Mouse (Mus musculus): ENCODE data around the gene Acot8. TPM values are rescaled to one million over a fixed set of nuclear protein-coding genes. Genes with fewer than 3 reads are reported as not detected.

Gene Acot8
- total RNA-seq, 1 experiment from 2014 or later: 7.5 TPM

DNA sequence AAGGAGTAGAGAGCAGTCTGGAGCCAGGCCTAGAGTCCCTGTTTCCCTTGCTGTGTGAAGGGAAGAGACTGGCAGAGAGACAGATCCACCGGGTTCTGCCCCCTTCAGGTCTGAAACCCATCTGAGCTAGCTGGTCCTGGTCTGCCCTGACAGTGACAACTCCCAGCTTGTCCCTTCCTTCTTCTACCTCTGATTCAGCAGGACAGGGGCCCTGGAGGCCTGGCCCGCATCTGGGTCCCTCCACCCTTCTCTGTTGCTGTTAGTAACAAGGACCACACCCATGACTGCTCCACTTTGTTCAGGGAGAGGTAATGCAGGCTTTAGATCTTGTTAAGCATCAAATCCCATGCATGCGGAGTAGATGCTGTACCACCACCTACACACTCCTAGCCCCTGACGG, 16.3 kb downstream of the Acot8 start:
- no peak for ATAC-seq (replicated peaks in 1 of 2; ENCODE audit: insufficient read depth in 1 of 2, low FRiP score in 2 of 2, low TSS enrichment in 1 of 2, low read depth in 1 of 2, poor library complexity in 2 of 2, severe bottlenecking in 2 of 2)

GRCm38 (mm10) chr2:164787779-164788178, 16.9 kb downstream of the Acot8 start:
- ATAC-seq (replicated peaks in 1 of 2; ENCODE audit: insufficient read depth in 1 of 2, low FRiP score in 2 of 2, low TSS enrichment in 1 of 2, low read depth in 1 of 2, poor library complexity in 2 of 2, severe bottlenecking in 2 of 2): no peak

GRCm38 (mm10) chr2:164787032-164787431, 17.6 kb downstream of the Acot8 start:
- ATAC-seq (replicated peaks in 1 of 2; ENCODE audit: insufficient read depth in 1 of 2, low FRiP score in 2 of 2, low TSS enrichment in 1 of 2, low read depth in 1 of 2, poor library complexity in 2 of 2, severe bottlenecking in 2 of 2): peak; percentile 8 to 41; a peak in 2 of 4 replicates

- ATAC-seq (replicated peaks in 1 of 2; ENCODE audit: insufficient read depth in 1 of 2, low FRiP score in 2 of 2, low TSS enrichment in 1 of 2, low read depth in 1 of 2, poor library complexity in 2 of 2, severe bottlenecking in 2 of 2): no peak
These were observed 18.2 kb downstream of the Acot8 start for GRCm38 (mm10) chr2:164786388-164786885.

DNA sequence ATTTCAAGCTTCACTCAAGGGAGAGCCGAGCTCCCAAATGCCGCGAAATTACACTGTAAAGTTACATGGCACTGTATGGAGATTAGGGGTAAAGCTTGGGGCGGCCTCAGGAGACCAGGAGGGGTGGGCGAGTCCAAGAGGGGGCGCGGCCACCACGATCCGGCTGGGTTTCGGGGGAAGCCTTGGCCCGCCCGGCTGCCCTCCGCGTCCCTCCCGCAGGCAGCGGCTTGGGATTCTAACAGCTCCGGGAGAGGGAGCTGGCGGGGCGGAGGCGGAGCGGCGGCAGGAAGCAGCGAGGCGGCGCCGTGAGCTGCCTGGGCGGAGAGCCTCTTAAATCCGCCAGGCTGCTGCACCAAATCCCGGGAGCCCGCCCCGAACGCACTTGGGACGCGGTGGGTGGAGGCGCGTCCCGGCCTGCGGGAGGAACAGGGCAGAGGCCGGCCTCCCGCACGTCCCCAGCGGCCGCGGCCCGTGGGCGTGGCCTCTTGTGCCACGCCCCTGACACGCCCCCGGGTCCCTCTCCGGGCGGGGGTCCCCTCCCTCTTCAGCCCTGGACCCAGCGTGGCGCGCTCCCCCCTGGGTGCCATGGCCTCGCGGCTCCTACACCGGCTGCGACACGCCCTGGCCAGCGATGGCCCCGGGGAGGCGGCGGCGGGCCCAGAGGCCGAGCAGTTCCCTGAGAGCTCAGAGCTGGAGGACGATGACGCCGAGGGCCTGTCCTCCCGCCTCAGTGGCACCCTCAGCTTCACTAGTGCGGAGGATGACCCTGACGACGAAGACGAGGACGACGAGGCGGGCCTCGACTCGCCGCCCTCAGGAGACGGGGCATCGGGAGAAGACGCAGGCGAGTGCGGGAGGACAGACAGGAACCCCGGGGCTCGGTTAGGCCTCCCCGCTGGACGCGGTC, 18.9 kb downstream of the Acot8 start, which contains the start of gene Snx21:
Snx21 (plus strand) TSS at position 343 of the 907 bp plus-strand sequence.
- peak; percentile 37 to 57 for ATAC-seq (replicated peaks in 1 of 2; ENCODE audit: insufficient read depth in 1 of 2, low FRiP score in 2 of 2, low TSS enrichment in 1 of 2, low read depth in 1 of 2, poor library complexity in 2 of 2, severe bottlenecking in 2 of 2)

- no peak for ATAC-seq (replicated peaks in 1 of 2; ENCODE audit: insufficient read depth in 1 of 2, low FRiP score in 2 of 2, low TSS enrichment in 1 of 2, low read depth in 1 of 2, poor library complexity in 2 of 2, severe bottlenecking in 2 of 2)
These were observed 19.7 kb downstream of the Acot8 start for GRCm38 (mm10) chr2:164784869-164785420.

GRCm38 (mm10) chr2:164783926-164784581, 20.6 kb downstream of the Acot8 start:
- ATAC-seq (replicated peaks in 1 of 2; ENCODE audit: insufficient read depth in 1 of 2, low FRiP score in 2 of 2, low TSS enrichment in 1 of 2, low read depth in 1 of 2, poor library complexity in 2 of 2, severe bottlenecking in 2 of 2): no peak

- ATAC-seq (replicated peaks in 1 of 2; ENCODE audit: insufficient read depth in 1 of 2, low FRiP score in 2 of 2, low TSS enrichment in 1 of 2, low read depth in 1 of 2, poor library complexity in 2 of 2, severe bottlenecking in 2 of 2): no peak
These were observed 22.8 kb downstream of the Acot8 start for GRCm38 (mm10) chr2:164781876-164782275.

DNA sequence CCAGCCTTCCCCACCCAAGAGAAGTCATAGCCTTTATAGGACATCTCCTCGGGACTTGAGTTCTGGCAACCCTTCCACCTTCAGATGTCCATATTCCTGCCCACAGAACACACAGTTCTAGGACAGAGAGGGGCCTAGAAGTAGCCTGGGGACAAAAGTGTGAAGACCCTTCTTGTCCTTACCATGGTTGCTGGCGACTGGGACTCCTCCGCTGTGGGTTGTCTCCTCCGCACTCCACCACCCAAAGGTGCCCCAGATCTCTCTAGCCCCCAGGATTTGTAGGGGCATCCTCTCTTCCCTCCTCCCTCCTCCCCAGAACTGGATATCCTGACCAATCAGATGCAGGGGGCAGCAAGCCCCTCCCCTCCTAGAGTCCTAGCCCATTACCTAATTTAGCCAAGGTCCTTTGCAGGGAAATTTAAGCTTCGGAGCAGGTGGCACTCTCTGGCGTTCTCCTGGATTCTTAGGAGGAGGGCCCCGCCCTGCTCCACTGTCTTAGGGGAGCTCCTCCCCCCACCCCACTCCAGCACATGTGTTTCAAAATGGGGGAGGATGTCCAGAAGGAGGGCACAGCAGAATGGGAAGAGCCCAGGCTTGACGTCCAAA, 25.1 kb downstream of the Acot8 start, which contains the start of gene Tnnc2:
Tnnc2 (minus strand) TSS at position 487 of the 606 bp plus-strand sequence.
- ATAC-seq (replicated peaks in 1 of 2; ENCODE audit: insufficient read depth in 1 of 2, low FRiP score in 2 of 2, low TSS enrichment in 1 of 2, low read depth in 1 of 2, poor library complexity in 2 of 2, severe bottlenecking in 2 of 2): no peak

GRCm38 (mm10) chr2:164778809-164779208, 25.9 kb downstream of the Acot8 start:
- no peak for ATAC-seq (replicated peaks in 1 of 2; ENCODE audit: insufficient read depth in 1 of 2, low FRiP score in 2 of 2, low TSS enrichment in 1 of 2, low read depth in 1 of 2, poor library complexity in 2 of 2, severe bottlenecking in 2 of 2)

DNA sequence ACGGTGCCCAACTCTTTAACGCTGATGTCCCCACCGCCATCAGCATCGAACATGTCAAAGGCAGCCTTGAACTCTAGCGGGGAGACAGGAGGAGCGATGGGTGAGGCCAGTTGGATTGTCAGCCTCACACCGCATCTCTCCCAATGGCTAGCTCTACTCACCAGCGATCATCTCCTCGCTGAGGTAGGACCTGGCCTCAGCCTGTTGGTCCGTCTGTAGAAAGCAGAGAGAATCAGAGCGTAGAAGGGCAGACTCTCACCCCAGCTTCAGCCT, 26.7 kb downstream of the Acot8 start:
- ATAC-seq (replicated peaks in 1 of 2; ENCODE audit: insufficient read depth in 1 of 2, low FRiP score in 2 of 2, low TSS enrichment in 1 of 2, low read depth in 1 of 2, poor library complexity in 2 of 2, severe bottlenecking in 2 of 2): no peak

- ATAC-seq (replicated peaks in 1 of 2; ENCODE audit: insufficient read depth in 1 of 2, low FRiP score in 2 of 2, low TSS enrichment in 1 of 2, low read depth in 1 of 2, poor library complexity in 2 of 2, severe bottlenecking in 2 of 2): no peak
These were observed 27.3 kb downstream of the Acot8 start for GRCm38 (mm10) chr2:164777246-164778014.

GRCm38 (mm10) chr2:164776801-164777200, 27.9 kb downstream of the Acot8 start:
- ATAC-seq (replicated peaks in 1 of 2; ENCODE audit: insufficient read depth in 1 of 2, low FRiP score in 2 of 2, low TSS enrichment in 1 of 2, low read depth in 1 of 2, poor library complexity in 2 of 2, severe bottlenecking in 2 of 2): no peak

- ATAC-seq (replicated peaks in 1 of 2; ENCODE audit: insufficient read depth in 1 of 2, low FRiP score in 2 of 2, low TSS enrichment in 1 of 2, low read depth in 1 of 2, poor library complexity in 2 of 2, severe bottlenecking in 2 of 2): no peak
These were observed 28.6 kb downstream of the Acot8 start for GRCm38 (mm10) chr2:164776130-164776529.

DNA sequence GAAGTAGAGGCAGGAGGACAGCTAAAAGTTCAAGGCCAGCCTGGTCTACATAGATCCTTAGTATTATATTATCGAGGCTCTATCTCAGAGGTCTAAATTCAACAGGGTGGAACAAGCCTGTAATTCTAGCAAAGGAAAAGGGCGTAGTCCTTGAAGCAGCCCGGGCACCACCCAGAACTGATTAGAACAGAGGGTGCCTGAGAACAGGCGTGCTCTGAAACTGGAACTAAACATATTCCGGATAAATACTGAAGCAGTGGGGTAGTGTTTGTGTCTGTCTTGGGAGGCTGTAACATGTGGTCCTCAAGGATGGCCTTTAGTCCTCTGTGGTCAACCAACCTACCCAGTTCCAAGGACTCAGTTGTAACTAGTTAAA, 30.7 kb downstream of the Acot8 start:
- ATAC-seq (replicated peaks in 1 of 2; ENCODE audit: insufficient read depth in 1 of 2, low FRiP score in 2 of 2, low TSS enrichment in 1 of 2, low read depth in 1 of 2, poor library complexity in 2 of 2, severe bottlenecking in 2 of 2): no peak

DNA sequence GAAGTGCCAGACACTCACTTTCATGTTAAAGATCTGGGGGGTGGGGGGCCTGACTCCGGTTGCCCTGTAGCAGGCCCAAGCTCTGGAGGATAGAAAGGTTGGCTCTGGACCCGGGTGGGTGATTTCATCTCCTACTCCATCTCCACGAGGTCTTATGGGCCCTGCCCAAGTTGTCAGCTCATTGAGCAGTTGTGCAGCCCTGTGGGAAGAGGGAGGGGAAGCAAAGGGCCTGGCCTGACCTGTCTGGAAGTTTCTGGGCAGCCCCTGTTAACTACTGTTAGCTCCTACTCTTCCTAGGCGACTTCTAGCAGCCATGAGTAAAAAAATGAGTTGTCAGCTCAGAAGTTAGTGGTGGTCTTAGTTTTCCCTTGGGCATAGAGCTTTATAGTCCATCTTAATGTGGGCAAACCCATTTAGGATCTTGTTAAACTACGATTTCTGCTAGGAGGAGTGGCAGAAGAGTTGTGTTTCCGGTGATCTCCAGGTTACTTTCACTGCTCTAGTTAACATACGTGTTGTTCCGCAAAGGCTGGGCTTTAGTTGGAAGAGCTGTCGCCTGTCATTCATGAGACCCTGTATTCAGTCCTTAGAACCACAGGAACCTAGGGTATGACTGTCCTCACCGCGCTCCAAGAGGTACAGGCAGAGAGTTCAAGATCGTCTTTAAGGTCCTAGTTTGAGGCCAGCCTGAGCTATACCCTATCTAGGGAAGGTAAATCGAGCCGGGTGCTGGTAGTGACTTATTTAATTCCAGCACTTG, 31.3 kb downstream of the Acot8 start:
- ATAC-seq (replicated peaks in 1 of 2; ENCODE audit: insufficient read depth in 1 of 2, low FRiP score in 2 of 2, low TSS enrichment in 1 of 2, low read depth in 1 of 2, poor library complexity in 2 of 2, severe bottlenecking in 2 of 2): no peak

Measured in hematopoietic stem cell, adult 5-6 weeks (primary cell).